Mouse (Mus musculus) layer of hippocampus, adult 2 months (tissue): ENCODE measurements around the gene Kif9. TPM values are rescaled to one million over a fixed set of nuclear protein-coding genes. Genes with fewer than 3 reads are reported as not detected.

Experiments
- DNase-seq, 2 experiments: peaks; one replicate each; pipeline ENCODE4 v3.0.0; 2022; ENCODE audit warnings: low spot score in 2 of 2
- H3K27ac ChIP-seq: fragments of 200-600 bp; 2 replicates; pipeline ENCODE4 v1.8.1; 2022
- H3K4me3 ChIP-seq: fragments of 200-600 bp; 2 replicates; pipeline ENCODE4 v1.8.1; 2022; ENCODE audit warnings: mild to moderate bottlenecking
- CTCF ChIP-seq: fragments of 200-600 bp; conservative IDR thresholded peaks from 2 replicates; pipeline ENCODE4 v1.8.1; 2022; ENCODE audit warnings: antibody characterized with exemption, mild to moderate bottlenecking, moderate library complexity
- total RNA-seq, 2 experiments: library from RNA; stranded (reverse); gene quantifications; 2 replicates each; pipeline ENCODE4 v1.2.3; 2021

Gene Kif9
- total RNA-seq, 2 experiments from 2014 or later: 3.5 to 3.7 TPM

GRCm38 (mm10) chr9:110460884-110461815, 15.6 kb upstream of the Kif9 start:
- DNase-seq: no peak
- H3K4me3 ChIP-seq: no peak overlapping the region
- H3K27ac ChIP-seq: no peak overlapping the region
- TF ChIP-seq CTCF: no peak

DNA sequence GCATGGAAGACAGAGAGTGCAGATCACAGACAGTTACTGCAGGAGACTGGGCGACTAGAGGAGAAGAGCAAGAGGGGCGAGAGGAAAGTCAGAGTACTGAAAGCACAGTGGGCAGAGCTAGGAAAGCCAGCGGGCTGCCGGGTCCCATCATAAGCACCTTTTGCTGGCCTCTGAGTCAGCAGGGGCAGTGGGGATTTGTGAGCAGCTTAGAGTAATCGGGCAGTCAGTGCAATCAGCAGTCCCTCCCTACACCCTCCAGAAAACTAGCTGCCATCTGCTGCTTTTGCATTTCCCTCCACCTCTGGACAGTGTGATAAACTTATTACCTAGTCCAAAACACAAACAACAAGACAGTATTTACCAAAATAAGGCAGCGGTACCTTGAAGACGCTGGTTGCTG, 14.4 kb upstream of the Kif9 start:
- DNase-seq: no peak
- no peak for TF ChIP-seq CTCF
- H3K27ac ChIP-seq: no peak overlapping the region
- no peak overlapping the region for H3K4me3 ChIP-seq

DNA sequence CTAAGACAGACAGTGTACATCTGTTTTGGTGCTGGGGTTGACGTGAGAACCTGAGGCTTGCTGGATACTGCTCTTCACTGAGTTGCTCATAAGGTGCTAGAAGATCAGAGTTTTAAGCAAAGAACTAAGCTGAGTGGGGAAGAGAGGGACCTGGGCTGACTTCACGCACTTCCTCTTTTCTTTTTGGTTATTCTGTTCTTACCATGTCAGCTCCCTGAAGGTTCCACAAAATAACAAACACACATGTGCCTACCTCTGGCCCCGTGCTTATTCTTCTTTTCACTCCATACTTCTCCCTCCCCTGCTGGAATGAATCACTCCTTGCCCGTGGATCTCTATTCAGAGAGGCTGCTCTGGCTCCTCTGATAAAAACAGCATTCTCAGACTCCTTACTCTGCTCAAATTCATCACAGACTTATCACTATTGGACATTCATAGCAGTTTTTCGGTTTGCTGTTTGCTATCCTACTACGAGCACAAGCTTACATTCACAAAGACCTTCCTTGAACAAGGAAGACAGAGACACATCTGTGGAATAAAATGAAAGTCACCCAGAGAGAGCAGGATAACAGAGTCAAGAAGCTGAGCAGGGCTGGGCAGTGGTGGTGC, 12.7 kb upstream of the Kif9 start:
- TF ChIP-seq CTCF: no peak
- Histone ChIP-seq H3K4me3 (no peak overlapping the region), H3K27ac (no peak overlapping the region)
- DNase-seq: no peak

GRCm38 (mm10) chr9:110465336-110465735, 11.4 kb upstream of the Kif9 start:
- DNase-seq: no peak
- TF ChIP-seq CTCF: no peak
- no peak overlapping the region for H3K4me3 ChIP-seq
- no peak overlapping the region for H3K27ac ChIP-seq

GRCm38 (mm10) chr9:110466179-110466578, 10.6 kb upstream of the Kif9 start:
- TF ChIP-seq CTCF: peak; percentile 66
- no peak for DNase-seq
- H3K27ac ChIP-seq: no peak overlapping the region
- H3K4me3 ChIP-seq: no peak overlapping the region

GRCm38 (mm10) chr9:110477951-110478350, 1.2 kb downstream of the Kif9 start:
- no peak overlapping the region for H3K27ac ChIP-seq
- H3K4me3 ChIP-seq: no peak overlapping the region
- no peak for TF ChIP-seq CTCF
- no peak for DNase-seq

DNA sequence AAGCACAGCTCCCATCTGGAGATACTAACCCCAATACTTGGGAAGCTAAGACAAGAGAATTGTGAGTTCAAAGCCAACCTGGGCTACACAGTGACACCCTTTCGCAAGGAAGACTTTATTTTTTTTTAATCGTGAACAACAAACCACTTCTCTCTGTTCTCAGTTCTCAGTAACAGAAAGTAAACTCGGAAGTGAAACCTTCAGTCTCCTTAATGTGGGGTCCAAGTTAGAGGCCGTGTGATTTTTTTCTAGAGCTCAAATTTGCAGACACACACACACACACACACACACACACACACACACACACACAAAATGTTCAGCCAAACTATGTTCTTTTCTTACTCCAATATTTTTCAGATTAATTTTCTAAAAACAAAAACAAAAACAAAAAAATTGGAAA, 1.9 kb downstream of the Kif9 start:
- Histone ChIP-seq H3K27ac (no peak overlapping the region), H3K4me3 (no peak overlapping the region)
- DNase-seq: no peak
- TF ChIP-seq CTCF: no peak

DNA sequence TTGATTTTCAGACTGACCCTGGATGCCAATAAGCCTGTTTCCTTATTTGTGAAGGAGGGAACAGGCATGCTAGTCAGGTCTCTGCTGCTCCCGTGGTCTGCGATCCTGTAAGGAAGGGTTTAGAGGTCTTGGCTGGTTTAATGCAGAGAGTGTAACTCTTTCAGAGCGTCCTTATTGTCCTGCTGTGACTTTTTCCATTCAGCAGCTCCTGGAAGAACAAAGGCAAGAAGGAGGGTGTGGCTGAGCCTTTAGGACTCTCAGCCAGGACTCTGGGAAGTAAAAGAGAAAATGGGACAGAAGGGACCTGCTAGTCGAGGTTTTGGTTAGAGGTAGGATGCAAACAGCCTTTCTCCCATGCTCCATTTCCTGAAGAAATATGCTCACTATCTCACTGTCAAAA, 12.1 kb downstream of the Kif9 start:
- Histone ChIP-seq H3K27ac (no peak overlapping the region), H3K4me3 (no peak overlapping the region)
- no peak for TF ChIP-seq CTCF
- no peak for DNase-seq

DNA sequence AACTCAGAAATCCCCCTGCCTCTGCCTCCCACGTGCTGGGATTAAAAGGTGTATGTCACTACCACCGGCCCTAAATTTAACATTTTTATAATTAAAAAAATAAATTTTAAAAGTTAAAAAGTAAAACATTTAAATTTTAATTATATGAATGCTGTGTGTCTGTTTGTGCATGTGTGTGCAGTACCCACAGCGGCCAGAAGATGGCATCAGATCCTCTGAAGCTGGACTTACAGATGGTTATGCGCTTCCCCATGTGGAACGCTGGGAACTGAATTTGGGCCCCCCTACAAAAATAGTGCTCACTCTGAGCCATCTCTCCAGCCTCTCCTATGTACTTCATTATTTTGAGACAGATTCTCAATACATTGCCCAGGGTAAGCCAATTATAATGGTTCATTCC, 14.2 kb downstream of the Kif9 start:
- no peak for DNase-seq
- Histone ChIP-seq H3K4me3 (no peak overlapping the region), H3K27ac (no peak overlapping the region)
- peak; percentile 65 for TF ChIP-seq CTCF

DNA sequence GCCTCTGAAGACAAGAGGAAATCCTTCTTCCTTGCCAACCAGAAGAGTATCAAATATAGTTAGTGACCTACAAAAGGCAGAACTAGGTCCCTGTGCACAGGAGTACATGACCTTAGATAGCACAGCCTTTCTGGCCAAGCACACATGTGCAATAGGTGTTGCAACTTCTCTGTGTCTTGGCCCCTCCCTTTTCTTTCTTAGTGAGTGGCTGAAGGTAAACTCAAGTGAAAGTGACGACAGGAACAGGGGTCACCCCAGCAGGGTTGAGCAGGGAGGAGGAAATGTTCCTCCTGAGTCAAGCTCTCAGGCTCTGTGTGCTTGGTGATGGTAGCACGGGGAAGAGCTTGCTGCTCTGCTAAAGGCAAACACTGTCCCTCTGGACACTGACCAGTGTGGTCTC, 49.0 kb downstream of the Kif9 start:
- DNase-seq: no peak
- H3K27ac ChIP-seq: no peak overlapping the region
- H3K4me3 ChIP-seq: no peak overlapping the region
- no peak for TF ChIP-seq CTCF

DNA sequence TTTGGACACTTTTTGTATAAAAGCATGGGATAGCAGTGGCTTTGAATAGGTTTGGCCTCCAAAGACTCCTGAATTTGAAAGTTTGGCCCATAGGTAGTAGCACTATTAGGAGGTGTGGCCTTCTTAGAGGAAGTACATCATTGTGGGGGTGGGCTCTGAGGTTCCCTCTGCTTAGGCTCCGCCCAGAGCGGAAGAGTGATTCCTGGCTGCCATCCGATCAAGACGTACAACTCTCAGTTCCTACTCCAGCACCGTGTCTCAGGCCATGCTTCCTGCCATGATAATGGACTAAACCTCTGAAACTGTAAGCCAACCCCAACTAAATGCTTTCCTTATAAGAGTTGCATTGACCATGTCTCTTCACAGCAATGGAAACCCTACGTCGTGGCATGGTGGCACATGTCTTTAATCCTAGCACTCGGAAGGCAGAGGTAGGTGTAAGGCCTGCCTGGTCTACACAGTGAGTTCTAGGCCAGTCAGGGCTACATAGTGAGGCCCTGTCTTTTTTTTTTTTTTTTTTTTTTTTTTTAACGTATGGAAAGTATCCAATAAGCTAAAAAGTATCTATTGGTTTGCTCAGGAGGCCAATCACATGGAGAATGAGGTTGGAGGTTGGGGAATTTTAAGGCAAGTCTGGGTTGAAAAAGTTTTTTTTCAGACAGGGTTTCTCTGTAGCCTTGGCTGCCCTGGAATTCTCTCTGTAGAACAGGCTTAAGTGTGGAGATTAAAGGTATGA, 52.4 kb downstream of the Kif9 start:
- DNase-seq: no peak
- no peak overlapping the region for H3K27ac ChIP-seq
- H3K4me3 ChIP-seq: no peak overlapping the region
- no peak for TF ChIP-seq CTCF

DNA sequence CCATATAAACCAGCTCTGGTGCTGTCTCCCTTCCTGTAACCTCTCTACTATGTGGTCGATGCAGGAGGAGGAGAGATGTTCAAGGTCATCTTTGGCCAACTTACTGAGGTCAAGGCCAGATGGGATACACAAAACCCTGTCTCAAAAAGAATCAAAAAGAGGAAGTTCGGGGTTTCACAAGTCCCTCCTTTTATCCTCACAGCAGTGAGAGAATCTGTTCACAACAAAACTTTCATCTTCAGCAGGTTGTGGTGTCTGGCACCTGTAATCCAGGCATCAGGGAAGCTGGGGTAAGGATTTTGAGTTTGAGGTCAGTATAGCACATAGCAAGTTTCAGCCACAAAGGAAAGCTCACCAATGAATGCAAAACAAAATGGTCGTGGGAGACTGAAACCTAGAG, 53.9 kb downstream of the Kif9 start:
- Histone ChIP-seq H3K4me3 (no peak overlapping the region), H3K27ac (no peak overlapping the region)
- no peak for DNase-seq
- no peak for TF ChIP-seq CTCF

GRCm38 (mm10) chr9:110531151-110531791, 54.5 kb downstream of the Kif9 start:
- Histone ChIP-seq H3K27ac (peak overlapping the region; percentile 99; the same call in 1 of the 2 replicates), H3K4me3 (peak overlapping the region; percentile 81)

More at GRCm38 (mm10) chr9:110531151-110531791, 54.5 kb downstream of the Kif9 start:
- no peak for DNase-seq
- TF ChIP-seq CTCF: no peak
